Mouse (Mus musculus) erythroblast, embryonic 14.5 days (primary cell): ENCODE data around the gene Ncs1.

Experiments used
- GATA1 ChIP-seq: IDR thresholded peaks from 2 replicates; pipeline ENCODE4 v1.6.1; 2012; ENCODE audit warnings: low read length, inconsistent platforms, mixed read lengths
- TAL1 ChIP-seq: IDR thresholded peaks from 3 replicates; pipeline ENCODE4 v1.6.1; 2012; ENCODE audit warnings: low read length, inconsistent platforms, mixed read lengths

DNA sequence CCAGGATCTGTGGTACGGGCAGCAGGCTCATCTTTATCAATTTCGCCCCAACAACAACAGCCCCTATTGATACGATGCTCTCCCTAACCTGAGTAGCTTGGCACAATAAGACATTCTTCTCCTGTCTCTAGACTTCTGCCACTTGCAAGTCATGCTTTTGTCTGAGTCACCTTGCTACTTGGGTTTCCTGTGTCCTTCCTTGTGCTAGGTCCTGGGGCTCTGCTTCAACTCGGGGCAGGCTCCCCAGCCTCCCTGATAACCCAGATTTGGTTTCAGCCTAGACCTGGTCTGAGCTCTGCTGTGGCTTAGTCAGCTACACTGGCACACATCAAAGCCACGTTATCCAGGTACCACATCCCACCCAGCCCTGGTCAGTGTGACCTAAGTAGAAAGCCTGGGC, 24.0 kb upstream of the Ncs1 start:
- TF ChIP-seq TAL1 (no peak), GATA1 (no peak)
